Mouse (Mus musculus): ENCODE measurements at regions not wholly inside any gene's neighbourhood (a gene's known extent, or its start where the extent isn't known, plus 50 kb on each side); places are given as distances from the start of the nearest gene placed in this dataset.

- Histone ChIP-seq H3K9ac (ENCODE audit: low read depth, low read length, severe bottlenecking) (no peak overlapping the region), H3K4me2 (replicated peaks; ENCODE audit: low read depth, low read length, severe bottlenecking) (no peak overlapping the region), H3K36me3 (ENCODE audit: control insufficient read depth, insufficient read depth, low read length) (no peaks in the 10 kb centered on the region), H3K9me3 (ENCODE audit: control insufficient read depth, low read length) (no peaks in the 10 kb centered on the region), H3K4me3 (replicated peaks; ENCODE audit: low read length) (no peak overlapping the region), H3K27me3 (ENCODE audit: control insufficient read depth, insufficient read depth, low read length) (no peaks in the 10 kb centered on the region), H3K4me1 (ENCODE audit: control insufficient read depth, insufficient read depth, low read length) (peaks cover 10% of the 10 kb centered on the region; the same call in 1 of the 2 replicates), H3K27ac (replicated peaks; ENCODE audit: low read depth, low read length) (no peak overlapping the region)
- WGBS, result 70% methylated on average over 8 of the region's 8 CpGs
- no peak for TF ChIP-seq POLR2A (IDR thresholded peaks at IDR 0.05; ENCODE audit: borderline replicate concordance, extremely low read depth, insufficient read depth, insufficient read length)
- DNase-seq (ENCODE audit: low spot score) (no peak), ATAC-seq (ENCODE audit: low FRiP score, low read depth) (no peak)
Measured at GRCm38 (mm10) chr13:97454715-97455114, 213.8 kb downstream of the Enc1 start.

DNA sequence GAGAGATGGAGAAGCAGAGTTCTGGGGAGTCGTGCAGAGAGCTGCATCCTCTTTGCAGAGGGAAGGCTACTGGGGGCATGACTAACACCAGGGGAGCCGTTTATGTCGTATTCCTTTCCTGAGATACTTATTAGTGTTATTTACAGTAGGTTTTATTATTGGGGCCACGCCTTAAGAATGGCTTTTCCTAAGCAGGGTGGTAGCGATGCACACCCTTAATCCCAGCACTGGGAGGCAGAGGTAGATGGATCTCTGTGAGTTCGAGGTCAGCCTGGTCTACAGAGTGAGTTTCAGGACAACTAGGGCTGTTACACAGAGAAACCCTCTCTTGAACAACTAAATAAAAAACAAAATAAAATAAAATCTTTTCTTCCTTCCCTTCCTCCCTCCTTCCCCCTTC lies 212.6 kb downstream of the Enc1 start:
- no peak overlapping the region for H3K27ac ChIP-seq (replicated peaks; ENCODE audit: low read depth, low read length)
- no peaks in the 10 kb centered on the region for H3K27me3 ChIP-seq (ENCODE audit: control insufficient read depth, insufficient read depth, low read length)
- H3K4me3 ChIP-seq (replicated peaks; ENCODE audit: low read length), result no peak overlapping the region
- H3K9me3 ChIP-seq (ENCODE audit: control insufficient read depth, low read length), result no peaks in the 10 kb centered on the region
- peaks cover 10% of the 10 kb centered on the region; the same call in 1 of the 2 replicates for H3K4me1 ChIP-seq (ENCODE audit: control insufficient read depth, insufficient read depth, low read length)
- H3K36me3 ChIP-seq (ENCODE audit: control insufficient read depth, insufficient read depth, low read length), result no peaks in the 10 kb centered on the region
- ATAC-seq (ENCODE audit: low FRiP score, low read depth) (no peak), DNase-seq (ENCODE audit: low spot score) (no peak)
- 39% methylated on average over 6 of the region's 6 CpGs for WGBS
- H3K4me2 ChIP-seq (replicated peaks; ENCODE audit: low read depth, low read length, severe bottlenecking), result no peak overlapping the region
- TF ChIP-seq POLR2A (IDR thresholded peaks at IDR 0.05; ENCODE audit: borderline replicate concordance, extremely low read depth, insufficient read depth, insufficient read length), result no peak
- H3K9ac ChIP-seq (ENCODE audit: low read depth, low read length, severe bottlenecking), result no peak overlapping the region

DNA sequence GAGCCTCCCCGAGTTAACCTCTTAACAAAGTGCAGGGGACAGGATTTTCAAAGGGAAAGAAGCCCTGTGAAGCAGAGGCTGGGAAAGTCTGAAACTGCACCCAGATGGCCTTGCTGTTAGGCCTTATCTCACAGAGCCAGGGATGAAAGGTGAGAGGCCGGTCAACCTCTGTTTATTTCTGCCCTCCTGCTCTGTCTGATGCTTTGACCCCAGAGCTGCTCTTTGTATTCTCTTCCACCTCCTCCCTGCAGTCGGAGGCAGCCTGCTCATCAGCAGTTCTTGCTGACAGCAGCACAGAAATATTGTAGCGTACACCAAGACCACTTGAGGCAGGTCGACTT lies 212.2 kb downstream of the Enc1 start:
- Histone ChIP-seq H3K9ac (ENCODE audit: low read depth, low read length, severe bottlenecking) (no peak overlapping the region), H3K4me2 (replicated peaks; ENCODE audit: low read depth, low read length, severe bottlenecking) (no peak overlapping the region), H3K27me3 (ENCODE audit: control insufficient read depth, insufficient read depth, low read length) (no peaks in the 10 kb centered on the region), H3K4me1 (ENCODE audit: control insufficient read depth, insufficient read depth, low read length) (peaks cover 10% of the 10 kb centered on the region; the same call in 1 of the 2 replicates), H3K27ac (replicated peaks; ENCODE audit: low read depth, low read length) (no peak overlapping the region), H3K4me3 (replicated peaks; ENCODE audit: low read length) (no peak overlapping the region), H3K9me3 (ENCODE audit: control insufficient read depth, low read length) (no peaks in the 10 kb centered on the region), H3K36me3 (ENCODE audit: control insufficient read depth, insufficient read depth, low read length) (no peaks in the 10 kb centered on the region)
- DNase-seq (ENCODE audit: low spot score), result no peak
- ATAC-seq (ENCODE audit: low FRiP score, low read depth), result no peak
- no peak for TF ChIP-seq POLR2A (IDR thresholded peaks at IDR 0.05; ENCODE audit: borderline replicate concordance, extremely low read depth, insufficient read depth, insufficient read length)
- 24% methylated on average over 5 of the region's 5 CpGs for WGBS

DNA sequence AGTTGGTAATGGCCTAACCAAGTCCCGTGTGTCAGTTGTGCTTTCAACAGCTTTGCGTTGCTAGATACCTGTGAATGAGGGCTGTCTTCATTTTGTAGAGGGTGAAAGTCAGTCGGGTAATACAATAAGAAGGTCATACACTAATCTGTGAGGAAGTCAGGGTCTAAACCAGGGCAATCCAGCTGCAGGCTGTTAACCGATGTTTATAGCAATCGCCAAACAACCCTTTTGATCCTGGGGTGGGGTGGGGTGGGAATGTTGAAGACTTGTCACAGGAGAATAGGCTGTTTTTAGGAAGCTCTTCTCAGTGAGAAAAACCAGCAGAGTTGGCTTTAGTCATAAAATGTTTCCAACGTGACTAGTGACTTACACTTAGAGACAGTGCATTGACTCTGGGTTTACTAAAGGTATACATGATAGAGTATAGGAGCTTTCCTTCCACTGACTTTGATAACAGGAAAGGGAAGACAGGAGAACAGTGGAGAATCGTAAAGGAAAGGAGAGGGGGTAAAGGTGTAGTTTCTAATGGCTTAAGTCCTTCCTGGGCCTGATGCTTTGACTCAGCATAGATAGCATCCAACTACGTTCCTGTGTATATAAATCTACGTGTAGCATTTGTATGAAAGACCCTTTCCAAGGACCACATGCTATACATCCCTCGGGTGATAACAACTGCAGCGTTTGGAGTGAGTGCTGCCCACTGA lies 211.6 kb downstream of the Enc1 start:
- 21% methylated on average over 11 of the region's 11 CpGs for WGBS
- Histone ChIP-seq H3K36me3 (ENCODE audit: control insufficient read depth, insufficient read depth, low read length) (no peaks in the 10 kb centered on the region), H3K27ac (replicated peaks; ENCODE audit: low read depth, low read length) (no peak overlapping the region), H3K9me3 (ENCODE audit: control insufficient read depth, low read length) (no peaks in the 10 kb centered on the region), H3K4me1 (ENCODE audit: control insufficient read depth, insufficient read depth, low read length) (peaks cover 10% of the 10 kb centered on the region; the same call in 1 of the 2 replicates), H3K4me3 (replicated peaks; ENCODE audit: low read length) (no peak overlapping the region), H3K9ac (ENCODE audit: low read depth, low read length, severe bottlenecking) (no peak overlapping the region), H3K27me3 (ENCODE audit: control insufficient read depth, insufficient read depth, low read length) (no peaks in the 10 kb centered on the region), H3K4me2 (replicated peaks; ENCODE audit: low read depth, low read length, severe bottlenecking) (no peak overlapping the region)
- ATAC-seq (ENCODE audit: low FRiP score, low read depth) (no peak), DNase-seq (ENCODE audit: low spot score) (no peak)
- TF ChIP-seq POLR2A (IDR thresholded peaks at IDR 0.05; ENCODE audit: borderline replicate concordance, extremely low read depth, insufficient read depth, insufficient read length), result no peak

GRCm38 (mm10) chr13:97451276-97451675 lies 210.4 kb downstream of the Enc1 start:
- 84% methylated on average over 10 of the region's 10 CpGs for WGBS
- H3K4me1 ChIP-seq (ENCODE audit: control insufficient read depth, insufficient read depth, low read length), result peaks cover 10% of the 10 kb centered on the region; the same call in 1 of the 2 replicates
- no peak overlapping the region for H3K27ac ChIP-seq (replicated peaks; ENCODE audit: low read depth, low read length)
- no peak overlapping the region for H3K4me3 ChIP-seq (replicated peaks; ENCODE audit: low read length)
- no peak for TF ChIP-seq POLR2A (IDR thresholded peaks at IDR 0.05; ENCODE audit: borderline replicate concordance, extremely low read depth, insufficient read depth, insufficient read length)
- no peak for DNase-seq (ENCODE audit: low spot score)
- H3K9me3 ChIP-seq (ENCODE audit: control insufficient read depth, low read length), result no peaks in the 10 kb centered on the region
- no peak overlapping the region for H3K9ac ChIP-seq (ENCODE audit: low read depth, low read length, severe bottlenecking)
- ATAC-seq (ENCODE audit: low FRiP score, low read depth), result no peak
- no peaks in the 10 kb centered on the region for H3K36me3 ChIP-seq (ENCODE audit: control insufficient read depth, insufficient read depth, low read length)
- H3K4me2 ChIP-seq (replicated peaks; ENCODE audit: low read depth, low read length, severe bottlenecking), result no peak overlapping the region
- H3K27me3 ChIP-seq (ENCODE audit: control insufficient read depth, insufficient read depth, low read length), result no peaks in the 10 kb centered on the region
